Mouse (Mus musculus): ENCODE measurements around the gene Kcnj13. TPM values are rescaled to one million over a fixed set of nuclear protein-coding genes. Genes with fewer than 3 reads are reported as not detected.

Kcnj13 gene
- polyA plus RNA-seq (2015; fragmentation: Nextera tagmentation; extraction: Ambion mirVana), result 2.8 and 6.0 TPM in 2 replicates

- Histone ChIP-seq H3K9ac (no peak within 1 kb of the TSS), H3K4me3 (replicated peaks) (no peak within 1 kb of the TSS), H3K9me3 (replicated peaks) (no peaks in the 10 kb centered on the region), H3K4me1 (peaks cover 4% of the 10 kb centered on the region), H3K36me3 (peaks cover 14% of the 10 kb centered on the region; the same call in 1 of the 2 replicates), H3K27ac (replicated peaks) (0 out of 2 replicates have a peak within 1 kb of the TSS, but pooled peaks have one; percentile 11), H3K27me3 (no peaks in the 10 kb centered on the region), H3K4me2 (replicated peaks) (no peak within 1 kb of the TSS)
- 38% methylated on average over 6 of the region's 6 CpGs for WGBS
- no peak for ATAC-seq (ENCODE audit: insufficient number of reproducible peaks, low FRiP score, low TSS enrichment, low read depth)
These were observed at the start of gene Kcnj13 for GRCm38 (mm10) chr1:87394594-87394993. TSS of gene Kcnj13 (minus strand) at chr1:87394729.

DNA sequence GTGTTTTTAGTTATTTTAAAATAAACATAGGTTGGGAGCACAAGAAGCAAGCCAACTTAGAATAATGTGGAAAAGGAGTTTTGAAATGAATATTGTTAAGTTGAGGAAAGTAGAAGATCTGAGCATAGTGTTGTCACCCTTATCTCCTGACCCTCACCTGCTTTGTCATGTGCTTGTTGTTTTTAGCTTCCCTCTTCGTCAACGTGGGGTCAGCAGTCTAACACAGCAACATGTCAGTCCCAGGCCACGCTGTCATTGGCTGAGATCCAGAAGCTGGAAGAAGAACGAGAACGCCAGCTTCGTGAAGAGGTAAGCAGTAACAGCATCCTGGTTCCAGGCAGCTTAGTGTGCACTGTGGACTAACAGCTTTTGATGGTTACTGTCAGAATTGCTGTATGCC is 42.1 kb upstream of the Kcnj13 start:
- Histone ChIP-seq H3K4me3 (replicated peaks) (no peak overlapping the region), H3K4me2 (replicated peaks) (no peak overlapping the region), H3K27me3 (no peaks in the 10 kb centered on the region), H3K4me1 (no peaks in the 10 kb centered on the region), H3K9ac (no peak overlapping the region), H3K9me3 (replicated peaks) (no peaks in the 10 kb centered on the region), H3K36me3 (peaks cover 66% of the 10 kb centered on the region), H3K27ac (replicated peaks) (no peak overlapping the region)
- WGBS, result 72% methylated on average over 6 of the region's 6 CpGs
- no peak for ATAC-seq (ENCODE audit: insufficient number of reproducible peaks, low FRiP score, low TSS enrichment, low read depth)

GRCm38 (mm10) chr1:87435125-87435524 is 40.6 kb upstream of the Kcnj13 start:
- 88% methylated on average over 2 of the region's 2 CpGs for WGBS
- Histone ChIP-seq H3K9me3 (replicated peaks) (no peaks in the 10 kb centered on the region), H3K9ac (no peak overlapping the region), H3K27ac (replicated peaks) (no peak overlapping the region), H3K27me3 (no peaks in the 10 kb centered on the region), H3K4me3 (replicated peaks) (no peak overlapping the region), H3K4me1 (no peaks in the 10 kb centered on the region), H3K36me3 (peaks cover 70% of the 10 kb centered on the region), H3K4me2 (replicated peaks) (no peak overlapping the region)
- ATAC-seq (ENCODE audit: insufficient number of reproducible peaks, low FRiP score, low TSS enrichment, low read depth), result no peak

GRCm38 (mm10) chr1:87418733-87419132 is 24.2 kb upstream of the Kcnj13 start:
- no peak for ATAC-seq (ENCODE audit: insufficient number of reproducible peaks, low FRiP score, low TSS enrichment, low read depth)
- no peak overlapping the region for H3K27ac ChIP-seq (replicated peaks)
- H3K4me1 ChIP-seq, result no peaks in the 10 kb centered on the region
- peaks cover 53% of the 10 kb centered on the region for H3K36me3 ChIP-seq
- no peak overlapping the region for H3K4me2 ChIP-seq (replicated peaks)
- no peak overlapping the region for H3K9ac ChIP-seq
- H3K4me3 ChIP-seq (replicated peaks), result no peak overlapping the region
- 90% methylated on average over 4 of the region's 4 CpGs for WGBS
- no peaks in the 10 kb centered on the region for H3K9me3 ChIP-seq (replicated peaks)
- H3K27me3 ChIP-seq, result no peaks in the 10 kb centered on the region

DNA sequence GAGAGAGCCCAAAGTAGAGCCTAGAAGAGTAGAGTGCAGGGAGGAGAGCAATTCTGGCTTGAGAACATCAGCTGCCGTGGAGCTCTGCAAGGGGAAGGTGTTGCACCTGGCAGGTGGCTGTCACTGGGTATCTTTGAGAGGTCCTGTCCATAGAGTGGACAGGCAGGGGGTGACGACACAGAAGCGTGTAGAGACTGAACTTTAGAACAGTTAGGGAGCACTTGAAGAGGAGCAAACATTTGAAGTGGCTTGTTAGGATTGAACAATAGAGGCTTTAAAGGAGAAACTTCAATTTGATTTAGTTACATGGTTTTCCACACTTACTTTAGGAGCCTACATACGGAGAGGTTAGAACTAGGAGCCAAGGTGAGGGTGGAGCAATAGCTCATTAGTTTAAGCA is 14.9 kb upstream of the Kcnj13 start:
- Histone ChIP-seq H3K36me3 (peaks cover 62% of the 10 kb centered on the region), H3K9me3 (replicated peaks) (no peaks in the 10 kb centered on the region), H3K9ac (no peak overlapping the region), H3K4me1 (no peaks in the 10 kb centered on the region), H3K27me3 (no peaks in the 10 kb centered on the region), H3K4me3 (replicated peaks) (no peak overlapping the region), H3K4me2 (replicated peaks) (no peak overlapping the region), H3K27ac (replicated peaks) (no peak overlapping the region)
- WGBS, result 93% methylated on average over 4 of the region's 4 CpGs
- no peak for ATAC-seq (ENCODE audit: insufficient number of reproducible peaks, low FRiP score, low TSS enrichment, low read depth)

GRCm38 (mm10) chr1:87406012-87406411 is 11.5 kb upstream of the Kcnj13 start:
- Histone ChIP-seq H3K9me3 (replicated peaks) (no peaks in the 10 kb centered on the region), H3K4me2 (replicated peaks) (no peak overlapping the region), H3K27ac (replicated peaks) (no peak overlapping the region), H3K9ac (no peak overlapping the region), H3K4me1 (no peaks in the 10 kb centered on the region), H3K36me3 (peaks cover 48% of the 10 kb centered on the region), H3K4me3 (replicated peaks) (no peak overlapping the region), H3K27me3 (no peaks in the 10 kb centered on the region)
- ATAC-seq (ENCODE audit: insufficient number of reproducible peaks, low FRiP score, low TSS enrichment, low read depth), result no peak

- Histone ChIP-seq H3K36me3 (peaks cover 46% of the 10 kb centered on the region), H3K9me3 (replicated peaks) (no peaks in the 10 kb centered on the region), H3K27ac (replicated peaks) (no peak overlapping the region), H3K9ac (no peak overlapping the region), H3K27me3 (no peaks in the 10 kb centered on the region), H3K4me3 (replicated peaks) (no peak overlapping the region), H3K4me1 (no peaks in the 10 kb centered on the region), H3K4me2 (replicated peaks) (no peak overlapping the region)
- ATAC-seq (ENCODE audit: insufficient number of reproducible peaks, low FRiP score, low TSS enrichment, low read depth), result no peak
- WGBS, result 88% methylated on average over 1 of the region's 1 CpGs
These were observed 10.2 kb upstream of the Kcnj13 start for GRCm38 (mm10) chr1:87404710-87405109.

GRCm38 (mm10) chr1:87396923-87397586 is 2.5 kb upstream of the Kcnj13 start:
- Histone ChIP-seq H3K9ac (no peak overlapping the region), H3K27ac (replicated peaks) (peak overlapping the region; percentile 60), H3K36me3 (0 out of 2 replicates have a peak, but pooled peaks cover 5% of the 10 kb centered on the region), H3K9me3 (replicated peaks) (no peaks in the 10 kb centered on the region), H3K4me1 (peaks cover 4% of the 10 kb centered on the region), H3K27me3 (no peaks in the 10 kb centered on the region), H3K4me2 (replicated peaks) (no peak overlapping the region), H3K4me3 (replicated peaks) (no peak overlapping the region)
- WGBS, result 55% methylated on average over 7 of the region's 7 CpGs
- no peak for ATAC-seq (ENCODE audit: insufficient number of reproducible peaks, low FRiP score, low TSS enrichment, low read depth)

GRCm38 (mm10) chr1:87393444-87394195 is 909 bp downstream of the Kcnj13 start:
- H3K4me2 ChIP-seq (replicated peaks), result no peak overlapping the region
- 72% methylated on average over 3 of the region's 3 CpGs for WGBS
- no peak overlapping the region for H3K9ac ChIP-seq
- no peaks in the 10 kb centered on the region for H3K27me3 ChIP-seq
- H3K36me3 ChIP-seq, result peaks cover 20% of the 10 kb centered on the region
- H3K4me1 ChIP-seq, result peaks cover 4% of the 10 kb centered on the region
- no peaks in the 10 kb centered on the region for H3K9me3 ChIP-seq (replicated peaks)
- ATAC-seq (ENCODE audit: insufficient number of reproducible peaks, low FRiP score, low TSS enrichment, low read depth), result no peak
- no peak overlapping the region for H3K4me3 ChIP-seq (replicated peaks)
- H3K27ac ChIP-seq (replicated peaks), result no peak overlapping the region

DNA sequence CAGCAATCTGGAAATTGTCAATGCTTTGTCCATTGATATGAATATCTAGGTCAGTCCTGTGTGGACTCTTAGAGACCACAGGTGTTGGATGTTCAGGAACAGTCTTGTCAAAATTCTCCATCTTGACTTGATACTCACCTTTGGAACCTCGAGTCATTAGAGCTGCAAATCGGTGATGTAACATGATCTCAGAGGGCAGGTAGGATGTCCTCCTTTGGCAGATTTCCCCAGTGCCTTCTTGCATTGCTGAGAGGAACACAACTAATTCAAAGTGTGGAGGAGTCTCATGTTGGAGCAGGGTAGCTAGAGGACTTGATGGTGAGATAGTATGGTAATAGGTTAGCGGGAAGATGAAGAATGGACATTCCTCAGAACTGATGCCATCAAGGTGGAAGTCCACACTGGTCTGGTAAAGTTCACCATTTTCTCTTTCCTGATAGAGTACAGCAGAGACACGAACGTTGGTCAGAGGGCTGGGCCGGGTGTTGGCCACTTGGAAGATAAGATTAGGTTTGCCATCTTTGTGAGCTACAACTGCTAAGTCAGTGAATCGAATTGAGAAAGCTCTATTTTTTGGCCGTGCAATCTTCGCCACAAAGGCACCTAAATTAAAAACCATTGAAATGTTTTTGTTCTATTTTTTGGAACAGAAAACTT is 8.0 kb downstream of the Kcnj13 start:
- Histone ChIP-seq H3K4me2 (replicated peaks) (no peak overlapping the region), H3K36me3 (peaks cover 23% of the 10 kb centered on the region), H3K27me3 (no peaks in the 10 kb centered on the region), H3K4me1 (no peaks in the 10 kb centered on the region), H3K9me3 (replicated peaks) (no peaks in the 10 kb centered on the region), H3K27ac (replicated peaks) (no peak overlapping the region), H3K9ac (no peak overlapping the region), H3K4me3 (replicated peaks) (no peak overlapping the region)
- 85% methylated on average over 9 of the region's 9 CpGs for WGBS
- ATAC-seq (ENCODE audit: insufficient number of reproducible peaks, low FRiP score, low TSS enrichment, low read depth), result no peak

DNA sequence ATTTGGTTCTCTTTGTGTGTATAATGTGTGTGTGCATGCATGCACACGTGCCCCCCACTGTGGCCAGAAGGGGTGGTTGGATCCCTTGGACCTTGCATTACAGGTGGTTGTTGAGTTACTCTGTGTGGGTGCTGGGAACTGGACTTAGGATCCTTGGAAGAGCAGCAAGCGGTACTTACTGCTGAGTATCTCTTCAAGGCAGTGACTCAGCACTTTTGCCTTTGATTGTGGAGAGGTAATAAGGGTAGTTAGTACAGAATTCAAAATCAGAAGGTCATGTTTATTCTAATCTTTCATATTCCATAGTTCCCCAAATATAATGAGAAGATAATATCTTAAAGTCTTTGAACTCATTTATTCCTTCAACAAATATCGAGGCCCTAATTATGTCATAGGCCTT is 13.4 kb downstream of the Kcnj13 start:
- peaks cover 22% of the 10 kb centered on the region for H3K36me3 ChIP-seq
- WGBS, result 84% methylated on average over 3 of the region's 3 CpGs
- ATAC-seq (ENCODE audit: insufficient number of reproducible peaks, low FRiP score, low TSS enrichment, low read depth), result no peak

More for the DNA sequence above, 13.4 kb downstream of the Kcnj13 start:
- Histone ChIP-seq H3K4me2 (replicated peaks) (no peak overlapping the region), H3K27me3 (no peaks in the 10 kb centered on the region), H3K9ac (no peak overlapping the region), H3K27ac (replicated peaks) (no peak overlapping the region), H3K4me3 (replicated peaks) (no peak overlapping the region), H3K4me1 (no peaks in the 10 kb centered on the region), H3K9me3 (replicated peaks) (no peaks in the 10 kb centered on the region)
